In genomic region chr1:175623656-175624055, GRCm38 (mm10) we compare ENCODE assay signal across 17 mouse cellular contexts. TPM values are rescaled to one million over a fixed set of nuclear protein-coding genes. Genes with fewer than 3 reads are reported as not detected.
DNase-seq lines count a peak whose midpoint lies in the region; ATAC-seq and TF ChIP-seq lines count a peak whose summit lies in the region.
"Had no signal": no experiment of that assay in that cellular context is flagged by ENCODE, and none has a peak within 500 bp of the region (broad histone marks: within the 10 kb centered on the region; RNA-seq: fewer than 3 reads in every experiment).

No protein-coding gene starts in this region.

- no peak for DNase-seq in heart, postnatal 25 days (ENCODE audit: low spot score)
- DNase-seq in liver, postnatal 0 days, result no peak
- DNase-seq: adrenal gland, adult 2 months; adrenal gland, postnatal 25 days; cerebellum, adult 2 months; cerebellum, postnatal 10 days; gastrocnemius, postnatal 10 days had no signal

- no peaks in the 10 kb centered on the region for H3K27me3 ChIP-seq in heart, embryonic 13.5 days (replicated peaks)
- no peaks in the 10 kb centered on the region for H3K27me3 ChIP-seq in intestine, embryonic 16.5 days (replicated peaks; ENCODE audit: control insufficient read depth, insufficient read depth, low read length)
- no peaks in the 10 kb centered on the region for H3K27me3 ChIP-seq in intestine, embryonic 15.5 days (replicated peaks)
- no peaks in the 10 kb centered on the region for H3K27me3 ChIP-seq in liver, postnatal 0 days (ENCODE audit: insufficient read depth, low read length)
- no peaks in the 10 kb centered on the region for H3K27me3 ChIP-seq in liver, embryonic 12.5 days (replicated peaks)
- H3K27me3 ChIP-seq: CH12.LX; forebrain, embryonic 15.5 days had no signal

- WGBS in heart, embryonic 13.5 days, result 80% methylated on average over 6 of the region's 6 CpGs
- 82% methylated on average over 6 of the region's 6 CpGs for WGBS in intestine, embryonic 16.5 days
- WGBS in intestine, embryonic 15.5 days, result 71% methylated on average over 6 of the region's 6 CpGs
- 68% methylated on average over 6 of the region's 6 CpGs for WGBS in liver, postnatal 0 days (ENCODE audit: insufficient replicate concordance)
- 84% methylated on average over 6 of the region's 6 CpGs for WGBS in liver, embryonic 12.5 days (ENCODE audit: insufficient replicate concordance)

- peaks cover 25% of the 10 kb centered on the region for H3K4me1 ChIP-seq in heart, embryonic 13.5 days
- peaks cover 10% of the 10 kb centered on the region for H3K4me1 ChIP-seq in intestine, embryonic 16.5 days (ENCODE audit: control insufficient read depth, insufficient read depth, low read length)
- peaks cover 2% of the 10 kb centered on the region; the same call in 1 of the 2 replicates for H3K4me1 ChIP-seq in intestine, embryonic 15.5 days (replicated peaks)
- peaks cover 10% of the 10 kb centered on the region for H3K4me1 ChIP-seq in liver, postnatal 0 days (ENCODE audit: insufficient read depth)
- peaks cover 19% of the 10 kb centered on the region for H3K4me1 ChIP-seq in liver, embryonic 12.5 days
- H3K4me1 ChIP-seq in brown adipose tissue, adult 24 weeks (ENCODE audit: control insufficient read depth, insufficient read depth, insufficient read length, low read length), result no peaks in the 10 kb centered on the region

- H3K4me3 ChIP-seq in heart, embryonic 13.5 days, result no peak overlapping the region
- no peak overlapping the region for H3K4me3 ChIP-seq in intestine, embryonic 16.5 days (ENCODE audit: low read length)
- no peak overlapping the region for H3K4me3 ChIP-seq in intestine, embryonic 15.5 days (replicated peaks)
- no peak overlapping the region for H3K4me3 ChIP-seq in liver, postnatal 0 days (ENCODE audit: low read depth, low read length)
- no peak overlapping the region for H3K4me3 ChIP-seq in liver, embryonic 12.5 days
- H3K4me3 ChIP-seq in brown adipose tissue, adult 24 weeks (ENCODE audit: insufficient read depth, low read depth, low read length), result peak overlapping the region; percentile 13; the same call in 1 of the 2 replicates

- no peak for TF ChIP-seq CTCF in liver, postnatal 0 days (IDR thresholded peaks at IDR 0.05; ENCODE audit: low read depth)

- intact Hi-C loops in heart, postnatal 25 days (cut with DNase I), result loop anchor here (2.0 kb wide), 1 partner anchor 69 kb away; the partner anchor contains the start of genes Chml and Opn3

- H3K36me3 ChIP-seq in heart, embryonic 13.5 days, result peaks cover 16% of the 10 kb centered on the region
- H3K36me3 ChIP-seq in intestine, embryonic 16.5 days (ENCODE audit: control insufficient read depth, insufficient read depth, low read length), result peaks cover 10% of the 10 kb centered on the region; the same call in 1 of the 2 replicates
- H3K36me3 ChIP-seq in intestine, embryonic 15.5 days, result no peaks in the 10 kb centered on the region
- H3K36me3 ChIP-seq in liver, postnatal 0 days (replicated peaks; ENCODE audit: insufficient read depth, low read length), result peaks cover 3% of the 10 kb centered on the region
- H3K36me3 ChIP-seq in liver, embryonic 12.5 days, result peaks cover 22% of the 10 kb centered on the region

- H3K9ac ChIP-seq in heart, embryonic 13.5 days, result no peak overlapping the region
- 0 out of 2 replicates have a peak overlapping the region, but pooled peaks have one; percentile 7 for H3K9ac ChIP-seq in intestine, embryonic 16.5 days (ENCODE audit: low read depth, low read length)
- no peak overlapping the region for H3K9ac ChIP-seq in intestine, embryonic 15.5 days
- no peak overlapping the region for H3K9ac ChIP-seq in liver, postnatal 0 days (replicated peaks)
- H3K9ac ChIP-seq in liver, embryonic 12.5 days, result no peak overlapping the region

- TF ChIP-seq EP300 in liver, postnatal 0 days (IDR thresholded peaks at IDR 0.05; ENCODE audit: low read depth), result peak; percentile 62

- no peak for ATAC-seq in heart, embryonic 13.5 days (ENCODE audit: extremely low read depth, insufficient number of reproducible peaks, low FRiP score, low TSS enrichment)
- no peak for ATAC-seq in intestine, embryonic 16.5 days
- ATAC-seq in intestine, embryonic 15.5 days, result no peak
- peak; percentile 13 for ATAC-seq in liver, postnatal 0 days
- no peak for ATAC-seq in liver, embryonic 12.5 days
- ATAC-seq: forebrain, embryonic 15.5 days; intestine, postnatal 0 days had no signal

- H3K27ac ChIP-seq in heart, embryonic 13.5 days (replicated peaks), result no peak overlapping the region
- H3K27ac ChIP-seq in intestine, embryonic 16.5 days (ENCODE audit: low read length), result no peak overlapping the region
- no peak overlapping the region for H3K27ac ChIP-seq in intestine, embryonic 15.5 days
- peak overlapping the region; percentile 55 for H3K27ac ChIP-seq in liver, postnatal 0 days (ENCODE audit: low read depth)
- no peak overlapping the region for H3K27ac ChIP-seq in liver, embryonic 12.5 days
- H3K27ac ChIP-seq in brown adipose tissue, adult 24 weeks (replicated peaks; ENCODE audit: low read depth, low read length), result no peak overlapping the region; the same call in 1 of the 2 replicates
- H3K27ac ChIP-seq: forebrain, embryonic 15.5 days; hindbrain, embryonic 10.5 days; hindbrain, embryonic 14.5 days had no signal

- peak overlapping the region; percentile 88; the same call in 1 of the 2 replicates for H3K4me2 ChIP-seq in heart, embryonic 13.5 days
- H3K4me2 ChIP-seq in intestine, embryonic 16.5 days (ENCODE audit: low read depth, low read length), result no peak overlapping the region
- H3K4me2 ChIP-seq in intestine, embryonic 15.5 days (replicated peaks), result no peak overlapping the region
- H3K4me2 ChIP-seq in liver, postnatal 0 days (ENCODE audit: low read depth, low read length), result no peak overlapping the region
- H3K4me2 ChIP-seq in liver, embryonic 12.5 days, result no peak overlapping the region

- H3K9me3 ChIP-seq in heart, embryonic 13.5 days, result no peaks in the 10 kb centered on the region
- H3K9me3 ChIP-seq in intestine, embryonic 16.5 days (ENCODE audit: control insufficient read depth, low read length), result no peaks in the 10 kb centered on the region
- H3K9me3 ChIP-seq in intestine, embryonic 15.5 days, result no peaks in the 10 kb centered on the region
- no peaks in the 10 kb centered on the region for H3K9me3 ChIP-seq in liver, postnatal 0 days (ENCODE audit: low read length)
- H3K9me3 ChIP-seq in liver, embryonic 12.5 days (replicated peaks), result no peaks in the 10 kb centered on the region
- H3K9me3 ChIP-seq: forebrain, embryonic 15.5 days; hindbrain, embryonic 10.5 days had no signal

RNA-seq across cellular contexts. Expression of gene Fh1, which starts 1.8 kb away (rescaled TPM):
- 211 and 247 TPM in 2 replicates for polyA plus RNA-seq in heart, embryonic 13.5 days (2015; fragmentation: Nextera tagmentation; extraction: Ambion mirVana)
- 100 to 1,000 TPM; 615 to 625 TPM for total RNA-seq in heart, postnatal 25 days (2021)
- 176 TPM in 2 replicates for polyA plus RNA-seq in intestine, embryonic 16.5 days (2015; fragmentation: Nextera tagmentation; extraction: Ambion mirVana)
- polyA plus RNA-seq in intestine, embryonic 15.5 days (2015; fragmentation: Nextera tagmentation; extraction: Ambion mirVana), result 155 and 163 TPM in 2 replicates
- polyA plus RNA-seq in liver, postnatal 0 days (2015; fragmentation: Nextera tagmentation; extraction: Ambion mirVana), result 93.3 and 103 TPM in 2 replicates
- 80.2 and 87.8 TPM in 2 replicates for polyA plus RNA-seq in liver, embryonic 12.5 days (2016; fragmentation: Nextera tagmentation; extraction: Ambion mirVana)
- polyA plus RNA-seq in brown adipose tissue, adult 24 weeks (2012; ENCODE audit: insufficient read depth, insufficient read length, missing spikeins), result 1,161 and 1,563 TPM in 2 replicates

RNA-seq across cellular contexts. Expression of gene Kmo, which starts 3.5 kb away (rescaled TPM):
- 0.07 and 0.17 TPM in 2 replicates for polyA plus RNA-seq in heart, embryonic 13.5 days (2015; fragmentation: Nextera tagmentation; extraction: Ambion mirVana)
- total RNA-seq in heart, postnatal 25 days (2021), result under 1 TPM; 0.45 to 0.47 TPM
- 0.68 and 0.72 TPM in 2 replicates for polyA plus RNA-seq in intestine, embryonic 16.5 days (2015; fragmentation: Nextera tagmentation; extraction: Ambion mirVana)
- 0.66 and 0.75 TPM in 2 replicates for polyA plus RNA-seq in intestine, embryonic 15.5 days (2015; fragmentation: Nextera tagmentation; extraction: Ambion mirVana)
- 26.5 and 28.5 TPM in 2 replicates for polyA plus RNA-seq in liver, postnatal 0 days (2015; fragmentation: Nextera tagmentation; extraction: Ambion mirVana)
- polyA plus RNA-seq in liver, embryonic 12.5 days (2016; fragmentation: Nextera tagmentation; extraction: Ambion mirVana), result 2.9 and 3.2 TPM in 2 replicates
- polyA plus RNA-seq in brown adipose tissue, adult 24 weeks (2012; ENCODE audit: insufficient read depth, insufficient read length, missing spikeins), result 2.0 TPM in 1 of 2 replicates, not detected in the other
- polyA plus RNA-seq: forebrain, embryonic 15.5 days had no signal
